Comparison of ENCODE assay signal across 19 mouse cellular contexts in the genomic region with DNA sequence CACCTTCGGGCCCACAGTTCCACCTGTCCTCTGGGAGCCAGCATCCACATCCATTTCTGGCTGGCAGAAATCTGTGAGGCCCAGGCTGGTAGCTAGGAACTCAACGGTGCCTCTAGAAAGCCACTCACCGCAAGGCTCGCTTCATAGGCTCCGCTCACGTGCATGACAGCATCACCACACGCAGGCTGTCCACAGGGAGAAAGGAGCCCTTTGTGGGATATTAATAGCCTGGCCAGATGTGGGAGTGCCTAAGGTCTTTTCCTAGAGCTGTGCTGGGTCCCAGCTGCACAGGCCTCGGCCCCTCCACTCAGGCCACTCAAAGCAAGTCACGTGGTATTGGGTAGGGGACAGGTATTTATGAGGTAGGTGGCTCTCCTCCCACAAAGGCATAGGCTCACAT. TPM values are rescaled to one million over a fixed set of nuclear protein-coding genes. Genes with fewer than 3 reads are reported as not detected.
DNase-seq lines count a peak whose midpoint lies in the region; ATAC-seq and TF ChIP-seq lines count a peak whose summit lies in the region.
"Had no signal": no experiment of that assay in that cellular context is flagged by ENCODE, and none has a peak within 500 bp of the region (broad histone marks: within the 10 kb centered on the region; RNA-seq: fewer than 3 reads in every experiment).

No protein-coding gene starts in this region.

- 0 out of 2 replicates have a peak overlapping the region, but pooled peaks have one; percentile 2 for H3K9ac ChIP-seq in heart, embryonic 16.5 days (ENCODE audit: low read length)
- H3K9ac ChIP-seq in CH12.LX (ENCODE audit: insufficient read depth, low read depth): no peak overlapping the region
- no peak overlapping the region for H3K9ac ChIP-seq in hindbrain, embryonic 14.5 days
- no peak overlapping the region for H3K9ac ChIP-seq in midbrain, embryonic 16.5 days (ENCODE audit: low read depth, low read length)
- H3K9ac ChIP-seq: embryonic facial prominence, embryonic 15.5 days; forebrain, embryonic 13.5 days; hindbrain, embryonic 15.5 days; lung, embryonic 14.5 days; neural tube, embryonic 12.5 days had no signal

- no peaks in the 10 kb centered on the region for H3K36me3 ChIP-seq in heart, embryonic 16.5 days (ENCODE audit: control insufficient read depth, insufficient read depth)
- peaks cover 4 to 53% of the 10 kb centered on the region in 2 experiments for H3K36me3 ChIP-seq in CH12.LX (replicated peaks in 1 of 2; ENCODE audit: control insufficient read depth in 1 of 2, insufficient read depth in 1 of 2, low read length in 1 of 2)
- H3K36me3 ChIP-seq in hindbrain, embryonic 14.5 days (replicated peaks; ENCODE audit: control insufficient read depth, insufficient read depth): no peaks in the 10 kb centered on the region
- H3K36me3 ChIP-seq in midbrain, embryonic 16.5 days (ENCODE audit: control insufficient read depth, insufficient read depth, low read length): no peaks in the 10 kb centered on the region
- H3K36me3 ChIP-seq: embryonic facial prominence, embryonic 15.5 days; hindbrain, embryonic 15.5 days; neural tube, embryonic 12.5 days had no signal

- 41% methylated on average over 9 of the region's 9 CpGs for WGBS in heart, embryonic 16.5 days
- 60% methylated on average over 9 of the region's 9 CpGs for WGBS in hindbrain, embryonic 14.5 days
- WGBS in midbrain, embryonic 16.5 days: 82% methylated on average over 9 of the region's 9 CpGs

- dilution Hi-C loops in CH12.LX (cut with MboI; ENCODE audit: extremely low pct_ligation_motif_present, extremely low pct_unique_long_range_greater_than_20kb, low sequenced_read_pairs): no loop called here

- peak overlapping the region; percentile 58; the same call in 1 of the 2 replicates for H3K27ac ChIP-seq in heart, embryonic 16.5 days (ENCODE audit: low read length)
- peak overlapping the region; percentile 36 for H3K27ac ChIP-seq in layer of hippocampus, adult 2 months
- H3K27ac ChIP-seq in CH12.LX (ENCODE audit: insufficient read depth, low read depth): no peak overlapping the region
- H3K27ac ChIP-seq in hindbrain, embryonic 14.5 days: no peak overlapping the region
- H3K27ac ChIP-seq in midbrain, embryonic 16.5 days (ENCODE audit: low read length): no peak overlapping the region
- H3K27ac ChIP-seq: embryonic facial prominence, embryonic 15.5 days; forebrain, embryonic 13.5 days; gastrocnemius, adult 2 months; hindbrain, embryonic 15.5 days; neural tube, embryonic 12.5 days had no signal

- no peak for DNase-seq in heart, postnatal 25 days (ENCODE audit: low spot score)
- no peak for DNase-seq in layer of hippocampus, adult 2 months (ENCODE audit: low spot score in 2 of 2)
- DNase-seq in layer of hippocampus, postnatal 14 days (ENCODE audit: low spot score in 2 of 2): no peak
- no peak for DNase-seq in CH12.LX (ENCODE audit: extremely low read depth)
- no peak for DNase-seq in hindbrain, embryonic 14.5 days (ENCODE audit: low spot score)
- DNase-seq: cerebellum, adult 11 months; cerebellum, postnatal 36 days; gastrocnemius, adult 2 months; kidney, postnatal 10 days; liver; lung, embryonic 14.5 days; midbrain, embryonic 14.5 days had no signal

- 0 out of 2 replicates have a peak overlapping the region, but pooled peaks have one; percentile 4 for H3K4me2 ChIP-seq in heart, embryonic 16.5 days (ENCODE audit: low read depth, low read length)
- H3K4me2 ChIP-seq in CH12.LX (ENCODE audit: insufficient read depth, low read depth, poor library complexity, severe bottlenecking): no peak overlapping the region
- no peak overlapping the region for H3K4me2 ChIP-seq in hindbrain, embryonic 14.5 days (replicated peaks)
- no peak overlapping the region for H3K4me2 ChIP-seq in midbrain, embryonic 16.5 days (ENCODE audit: low read length)
- H3K4me2 ChIP-seq: embryonic facial prominence, embryonic 15.5 days; forebrain, embryonic 13.5 days; hindbrain, embryonic 15.5 days; lung, embryonic 14.5 days; neural tube, embryonic 12.5 days had no signal

- no peak for TF ChIP-seq EP300 in CH12.LX (IDR thresholded peaks at IDR 0.05; ENCODE audit: low read length)

- intact Hi-C loops in heart, postnatal 25 days (cut with DNase I): no loop called here

- TF ChIP-seq RAD21 in CH12.LX (IDR thresholded peaks at IDR 0.05; ENCODE audit: low read depth, low read length): no peak

- no peaks in the 10 kb centered on the region for H3K9me3 ChIP-seq in heart, embryonic 16.5 days (replicated peaks; ENCODE audit: control insufficient read depth, low read length)
- H3K9me3 ChIP-seq in CH12.LX (replicated peaks; ENCODE audit: low read length): no peaks in the 10 kb centered on the region
- H3K9me3 ChIP-seq in hindbrain, embryonic 14.5 days (ENCODE audit: control insufficient read depth, low read length): no peaks in the 10 kb centered on the region
- H3K9me3 ChIP-seq in midbrain, embryonic 16.5 days (replicated peaks; ENCODE audit: control insufficient read depth, low read length, poor library complexity, severe bottlenecking): no peaks in the 10 kb centered on the region
- H3K9me3 ChIP-seq: embryonic facial prominence, embryonic 15.5 days; forebrain, embryonic 13.5 days; hindbrain, embryonic 15.5 days; neural tube, embryonic 12.5 days had no signal

- peak; percentile 26; the same call in 1 of the 2 replicates for ATAC-seq in heart, embryonic 16.5 days (replicated peaks; ENCODE audit: extremely low read depth, insufficient read depth, low FRiP score)
- ATAC-seq in hindbrain, embryonic 14.5 days (ENCODE audit: low FRiP score): peak; percentile 6; the same call in 1 of the 2 replicates
- no peak for ATAC-seq in midbrain, embryonic 16.5 days
- ATAC-seq: CD4-positive, CD25-positive, alpha-beta regulatory T cell, adult 4 months; forebrain, embryonic 13.5 days had no signal

- H3K79me2 ChIP-seq in CH12.LX (replicated peaks; ENCODE audit: control insufficient read depth, extremely low read depth, insufficient read depth, poor library complexity, severe bottlenecking): peaks cover 5% of the 10 kb centered on the region; the same call in 1 of the 2 replicates

- TF ChIP-seq POLR2A in CH12.LX (IDR thresholded peaks at IDR 0.05; ENCODE audit: low read depth, low read length): no peak

- H3K27me3 ChIP-seq in heart, embryonic 16.5 days (ENCODE audit: control insufficient read depth, insufficient read depth, low read length): no peaks in the 10 kb centered on the region
- H3K27me3 ChIP-seq in CH12.LX (replicated peaks): no peaks in the 10 kb centered on the region
- H3K27me3 ChIP-seq in hindbrain, embryonic 14.5 days (ENCODE audit: control insufficient read depth, insufficient read depth, low read length): no peaks in the 10 kb centered on the region
- no peaks in the 10 kb centered on the region for H3K27me3 ChIP-seq in midbrain, embryonic 16.5 days (ENCODE audit: control insufficient read depth, insufficient read depth, low read depth, low read length)
- H3K27me3 ChIP-seq: embryonic facial prominence, embryonic 15.5 days; forebrain, embryonic 13.5 days; hindbrain, embryonic 15.5 days; neural tube, embryonic 12.5 days had no signal

- no peak for TF ChIP-seq CTCF in layer of hippocampus, adult 2 months (conservative IDR thresholded peaks at IDR 0.05)
- no peak for TF ChIP-seq CTCF in CH12.LX (conservative IDR thresholded peaks at IDR 0.05 in 1 of 2, IDR thresholded peaks at IDR 0.05 in 1 of 2; ENCODE audit: low read depth in 2 of 2, low read length in 2 of 2)

- in situ Hi-C loops in CH12.LX (cut with MboI; ENCODE audit: low pct_ligation_motif_present, low pct_unique_long_range_greater_than_20kb, low sequenced_read_pairs): no loop called here

- H3K4me1 ChIP-seq in heart, embryonic 16.5 days (ENCODE audit: control insufficient read depth, insufficient read depth, low read length): peaks cover 49% of the 10 kb centered on the region
- peaks cover 33 to 63% of the 10 kb centered on the region in 2 experiments for H3K4me1 ChIP-seq in CH12.LX (ENCODE audit: control insufficient read depth in 1 of 2, insufficient read depth in 2 of 2)
- peaks cover 20% of the 10 kb centered on the region; the same call in 1 of the 2 replicates for H3K4me1 ChIP-seq in hindbrain, embryonic 14.5 days (replicated peaks; ENCODE audit: control insufficient read depth, insufficient read depth, low read length)
- peaks cover 14% of the 10 kb centered on the region for H3K4me1 ChIP-seq in midbrain, embryonic 16.5 days (ENCODE audit: control insufficient read depth, insufficient read depth, low read length)

- no peak overlapping the region for H3K4me3 ChIP-seq in heart, embryonic 16.5 days (ENCODE audit: low read length)
- H3K4me3 ChIP-seq in layer of hippocampus, adult 2 months: no peak overlapping the region
- no peak overlapping the region for H3K4me3 ChIP-seq in CH12.LX (replicated peaks in 1 of 3; ENCODE audit: low read depth in 2 of 3, low read length in 2 of 3, poor library complexity in 1 of 3)
- H3K4me3 ChIP-seq in hindbrain, embryonic 14.5 days (replicated peaks; ENCODE audit: low read length): no peak overlapping the region
- no peak overlapping the region for H3K4me3 ChIP-seq in midbrain, embryonic 16.5 days (ENCODE audit: low read depth, low read length)
- H3K4me3 ChIP-seq: embryonic facial prominence, embryonic 15.5 days; forebrain, embryonic 13.5 days; gastrocnemius, adult 2 months; hindbrain, embryonic 15.5 days; neural tube, embryonic 12.5 days had no signal

TF ChIP-seq in CH12.LX, 34 proteins besides CTCF, POLR2A, EP300 and RAD21:
- TF ChIP-seq BHLHE40 (IDR thresholded peaks at IDR 0.05; ENCODE audit: low read depth, low read length) (peak; percentile 76), MXI1 (IDR thresholded peaks at IDR 0.05; ENCODE audit: low read depth, low read length) (no peak)

RNA-seq across cellular contexts. Expression of a gene that starts 35.1 kb away (rescaled TPM):
- 17.6 and 22.5 TPM in 2 replicates for polyA plus RNA-seq in heart, embryonic 16.5 days (2015; fragmentation: Nextera tagmentation; extraction: Ambion mirVana)
- total RNA-seq in heart, postnatal 25 days (2021): 10 to 100 TPM; 61.6 to 70.0 TPM
- total RNA-seq in layer of hippocampus, adult 2 months (2021): 10 to 100 TPM; 76.3 to 83.9 TPM
- 100 to 1,000 TPM; 154 to 165 TPM for total RNA-seq in layer of hippocampus, postnatal 14 days (2021)
- total RNA-seq in CH12.LX (2012; rRNA removed): 16.7 and 17.8 TPM in 2 replicates
- 9.8 and 12.8 TPM in 2 replicates for total RNA-seq in CH12.LX (2014; rRNA removed)
- 57.6 and 67.1 TPM in 2 replicates for polyA plus RNA-seq in CH12.LX (2012; ENCODE audit: insufficient read length, low read depth)
- 16.2 and 17.8 TPM in 2 replicates for polyA plus RNA-seq in hindbrain, embryonic 14.5 days (2014; fragmentation: Nextera tagmentation; extraction: Ambion mirVana)
- polyA plus RNA-seq in midbrain, embryonic 16.5 days (2015; fragmentation: Nextera tagmentation; extraction: Ambion mirVana): 15.4 and 16.7 TPM in 2 replicates

Comparison
In these comparisons a context has a peak if more than half of its experiments do, and no peak if none do; other contexts are left out.
1. H3K27ac ChIP-seq: peak in heart, embryonic 16.5 days (single experiment) and layer of hippocampus, adult 2 months (single experiment); none in CH12.LX (single experiment), hindbrain, embryonic 14.5 days (single experiment) and midbrain, embryonic 16.5 days (single experiment).